Mouse (Mus musculus) myocyte (in vitro differentiated cells): Measurements from ENCODE around the gene Anapc7.

Source experiments
- MAX ChIP-seq: IDR thresholded peaks from one replicate; pipeline ENCODE4 v1.6.1; 2011; ENCODE audit warnings: low read depth, mild to moderate bottlenecking, control low read depth
- MYOG ChIP-seq, 3 experiments: IDR thresholded peaks; one replicate each; pipeline ENCODE4 v1.6.1; 2011; ENCODE audit warnings: control low read depth in 2 of 3, low read depth in 2 of 3, mild to moderate bottlenecking in 2 of 3; ENCODE audit not compliant: insufficient read length in 2 of 3, control insufficient read depth in 1 of 3, insufficient read depth in 1 of 3
- POLR2A ChIP-seq: IDR thresholded peaks from one replicate; pipeline ENCODE4 v1.6.1; 2011; ENCODE audit warnings: low read depth, mild to moderate bottlenecking, control low read depth, moderate library complexity; ENCODE audit not compliant: insufficient read length
- REST ChIP-seq: IDR thresholded peaks from one replicate; pipeline ENCODE4 v1.6.1; 2011; ENCODE audit warnings: mild to moderate bottlenecking, control low read depth, moderate library complexity; ENCODE audit not compliant: insufficient read depth, insufficient read length
- SRF ChIP-seq: IDR thresholded peaks from one replicate; pipeline ENCODE4 v1.6.1; 2011; ENCODE audit warnings: low read depth; ENCODE audit not compliant: control insufficient read depth, insufficient read length
- TCF3 ChIP-seq: IDR thresholded peaks from one replicate; pipeline ENCODE4 v1.6.1; 2011; ENCODE audit warnings: low read depth, control low read depth; ENCODE audit not compliant: insufficient read length

DNA sequence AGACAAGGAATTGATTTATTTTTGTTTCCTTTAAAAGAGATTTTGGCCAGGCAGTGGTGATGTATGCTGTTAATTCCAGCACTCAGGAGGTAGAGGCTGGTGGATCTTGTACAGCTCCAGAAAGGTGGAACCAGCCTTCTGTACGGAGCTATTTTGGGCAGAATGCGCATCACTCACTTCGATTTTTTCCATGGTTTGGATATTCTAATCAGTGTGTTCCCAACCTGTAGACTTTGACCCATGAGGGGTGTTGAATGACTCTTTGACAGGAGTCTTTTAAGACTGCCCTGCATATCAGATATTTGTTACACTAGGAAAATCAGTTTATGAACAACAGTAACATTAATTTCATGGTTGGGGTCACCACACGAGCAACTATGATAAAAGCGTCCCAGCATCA, 29.8 kb downstream of the Anapc7 start:
- no peak for TF ChIP-seq REST
- TF ChIP-seq POLR2A, result no peak
- no peak for TF ChIP-seq SRF
- TF ChIP-seq MAX, result no peak
- TF ChIP-seq MYOG (IDR thresholded peaks at IDR 0.05; ENCODE audit: control insufficient read depth in 1 of 3, insufficient read depth in 1 of 3, insufficient read length in 2 of 3, low read depth in 2 of 3), result no peak
- no peak for TF ChIP-seq TCF3
